24 mouse cellular contexts compared by ENCODE assay signal in the genomic region with DNA sequence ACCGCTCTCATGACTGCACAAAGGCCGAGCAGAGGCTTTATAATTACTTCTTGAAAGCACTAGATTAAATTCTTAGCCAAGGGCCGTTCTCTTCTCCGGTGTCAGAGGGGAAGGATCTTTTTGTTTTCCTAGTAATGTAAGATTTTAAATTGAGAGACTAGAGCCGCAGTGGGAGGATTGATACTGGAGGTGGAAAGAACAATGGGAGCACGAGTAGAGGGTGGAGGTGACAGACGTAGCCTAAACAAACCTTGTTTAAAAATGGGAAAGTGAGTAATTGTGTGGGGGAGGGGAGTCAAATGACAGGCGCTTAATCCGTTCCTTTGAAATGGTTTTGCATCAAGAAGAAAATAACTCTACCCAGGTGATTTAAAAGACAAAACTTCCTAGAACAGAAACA.
"Had no signal": no experiment of that assay in that cellular context is flagged by ENCODE, and none has a peak within 500 bp of the region (broad histone marks: within the 10 kb centered on the region; RNA-seq: fewer than 3 reads in every experiment).

No protein-coding gene starts in this region.

- H3K27ac ChIP-seq: intestine, embryonic 15.5 days; left cerebral cortex, adult 2 months; limb, embryonic 12.5 days; limb, embryonic 15.5 days; liver, embryonic 14.5 days; midbrain, embryonic 10.5 days; midbrain, embryonic 13.5 days; neural tube, embryonic 12.5 days; stomach, postnatal 0 days had no signal

- H3K36me3 ChIP-seq: intestine, embryonic 15.5 days; limb, embryonic 12.5 days; limb, embryonic 15.5 days; midbrain, embryonic 10.5 days; midbrain, embryonic 13.5 days; neural tube, embryonic 12.5 days; neural tube, embryonic 15.5 days had no signal

- ATAC-seq: intestine, embryonic 15.5 days; liver, postnatal 0 days; lung, postnatal 0 days; midbrain, embryonic 13.5 days had no signal

- H3K9me3 ChIP-seq: intestine, embryonic 15.5 days; limb, embryonic 15.5 days; midbrain, embryonic 10.5 days; midbrain, embryonic 13.5 days; neural tube, embryonic 12.5 days; neural tube, embryonic 15.5 days had no signal

- DNase-seq: kidney, adult 18-20 months; kidney, adult 9 months; kidney, postnatal 36 days; layer of hippocampus, postnatal 36 days; liver, postnatal 0 days; lung, embryonic 14.5 days; lung, postnatal 36 days; right cerebral cortex, adult 18-20 months; right cerebral cortex, postnatal 14 days; right cerebral cortex, postnatal 4 days; thymus, postnatal 25 days had no signal

- H3K9ac ChIP-seq: intestine, embryonic 15.5 days; limb, embryonic 12.5 days; limb, embryonic 15.5 days; liver, embryonic 14.5 days; liver, postnatal 0 days; lung, embryonic 14.5 days; midbrain, embryonic 13.5 days; neural tube, embryonic 12.5 days; neural tube, embryonic 15.5 days had no signal

- H3K27me3 ChIP-seq: intestine, embryonic 15.5 days; limb, embryonic 12.5 days; limb, embryonic 15.5 days; megakaryocyte, embryonic 14.5 days; midbrain, embryonic 13.5 days; neural tube, embryonic 12.5 days; neural tube, embryonic 15.5 days had no signal

- H3K4me3 ChIP-seq: intestine, embryonic 15.5 days; left cerebral cortex, adult 2 months; limb, embryonic 12.5 days; limb, embryonic 15.5 days; megakaryocyte, embryonic 14.5 days; midbrain, embryonic 10.5 days; midbrain, embryonic 13.5 days; neural tube, embryonic 12.5 days; neural tube, embryonic 15.5 days had no signal

- H3K4me2 ChIP-seq: intestine, embryonic 15.5 days; limb, embryonic 12.5 days; limb, embryonic 15.5 days; liver, embryonic 11.5 days; lung, embryonic 14.5 days; midbrain, embryonic 13.5 days; neural tube, embryonic 12.5 days; neural tube, embryonic 15.5 days had no signal

- H3K4me1 ChIP-seq: intestine, embryonic 15.5 days; limb, embryonic 12.5 days; limb, embryonic 15.5 days; megakaryocyte, embryonic 14.5 days; midbrain, embryonic 13.5 days; neural tube, embryonic 12.5 days; neural tube, embryonic 15.5 days had no signal
